In the genomic region with DNA sequence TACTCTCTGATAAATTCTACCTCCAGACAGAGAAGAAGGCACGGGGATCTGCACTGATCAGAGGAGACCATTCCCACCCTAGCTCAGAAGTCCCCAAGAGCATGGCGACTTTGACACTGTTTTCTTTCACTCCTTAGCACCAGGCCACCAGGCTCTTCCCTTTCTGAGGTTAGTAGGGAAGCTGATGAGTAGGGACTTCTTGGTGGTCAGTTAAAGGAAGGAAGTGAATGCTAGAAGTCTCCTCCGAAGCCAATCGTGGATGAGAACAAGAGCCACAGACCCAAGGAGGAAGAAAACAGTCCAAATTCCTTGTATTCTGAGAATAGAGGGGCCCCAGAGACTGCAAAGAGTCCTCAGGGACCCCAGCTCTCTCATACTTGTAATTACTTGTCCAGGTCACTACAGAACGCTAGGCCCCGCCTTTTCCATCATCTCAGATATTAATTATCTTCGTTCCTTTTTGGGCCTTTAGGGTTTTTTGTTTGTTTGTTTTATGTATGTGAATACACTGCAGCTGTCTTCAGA, we compare ENCODE assay signal across 19 mouse cellular contexts. TPM values are rescaled to one million over a fixed set of nuclear protein-coding genes. Genes with fewer than 3 reads are reported as not detected.
DNase-seq lines count a peak whose midpoint lies in the region.
"Had no signal": no experiment of that assay in that cellular context is flagged by ENCODE, and none has a peak within 500 bp of the region (broad histone marks: within the 10 kb centered on the region; RNA-seq: fewer than 3 reads in every experiment).

No protein-coding gene starts in this region.

- H3K27me3 ChIP-seq in heart, embryonic 10.5 days (ENCODE audit: insufficient read depth, poor library complexity, severe bottlenecking) = no peaks in the 10 kb centered on the region
- no peaks in the 10 kb centered on the region for H3K27me3 ChIP-seq in embryonic facial prominence, embryonic 10.5 days (replicated peaks; ENCODE audit: low read depth, poor library complexity, severe bottlenecking)
- H3K27me3 ChIP-seq: CH12.LX; embryonic facial prominence, embryonic 13.5 days; forebrain, embryonic 12.5 days; heart, embryonic 13.5 days; Patski had no signal

- intact Hi-C loops in gastrocnemius, postnatal 36 days (cut with DNase I) = no loop called here

- peaks cover 14% of the 10 kb centered on the region; the same call in 1 of the 2 replicates for H3K4me1 ChIP-seq in heart, embryonic 10.5 days
- H3K4me1 ChIP-seq in embryonic facial prominence, embryonic 10.5 days = peaks cover 10% of the 10 kb centered on the region; the same call in 1 of the 2 replicates

- H3K4me3 ChIP-seq in heart, embryonic 10.5 days = no peak overlapping the region
- H3K4me3 ChIP-seq in macrophage (ENCODE audit: inconsistent target) = no peak overlapping the region
- H3K4me3 ChIP-seq in embryonic facial prominence, embryonic 10.5 days = no peak overlapping the region
- H3K4me3 ChIP-seq: embryonic facial prominence, embryonic 13.5 days; forebrain, embryonic 12.5 days; heart, embryonic 13.5 days; hindbrain, embryonic 10.5 days had no signal

- no peaks in the 10 kb centered on the region for H3K36me3 ChIP-seq in heart, embryonic 10.5 days
- H3K36me3 ChIP-seq in macrophage (ENCODE audit: inconsistent target) = no peaks in the 10 kb centered on the region
- H3K36me3 ChIP-seq in embryonic facial prominence, embryonic 10.5 days (replicated peaks) = no peaks in the 10 kb centered on the region
- H3K36me3 ChIP-seq: embryonic facial prominence, embryonic 13.5 days; forebrain, embryonic 12.5 days; heart, embryonic 13.5 days; hindbrain, embryonic 10.5 days had no signal

- peak; percentile 32 for DNase-seq in gastrocnemius, postnatal 25 days
- no peak for DNase-seq in gastrocnemius, postnatal 36 days
- DNase-seq in heart, adult 9 months (ENCODE audit: low spot score in 2 of 2) = peak; percentile 29 to 39
- DNase-seq in heart, embryonic 10.5 days (ENCODE audit: low spot score) = no peak
- DNase-seq in kidney, postnatal 36 days = no peak
- DNase-seq in embryonic facial prominence, embryonic 10.5 days (ENCODE audit: low spot score) = no peak
- DNase-seq: adrenal gland, postnatal 14 days; cerebellum, adult 18-20 months; cerebellum, adult 9-11 months; cerebellum, postnatal 36 days; kidney, adult 2 months had no signal

- no peaks in the 10 kb centered on the region for H3K79me2 ChIP-seq in macrophage (ENCODE audit: inconsistent target)

- WGBS in heart, embryonic 10.5 days = 81% methylated on average over 7 of the region's 7 CpGs
- 52% methylated on average over 7 of the region's 7 CpGs for WGBS in macrophage (ENCODE audit: missing documents)
- 86% methylated on average over 7 of the region's 7 CpGs for WGBS in embryonic facial prominence, embryonic 10.5 days

- H3K27ac ChIP-seq in heart, embryonic 10.5 days = no peak overlapping the region
- peak overlapping the region; percentile 25; the same call in 1 of the 2 replicates for H3K27ac ChIP-seq in macrophage
- H3K27ac ChIP-seq in embryonic facial prominence, embryonic 10.5 days (replicated peaks) = no peak overlapping the region
- H3K27ac ChIP-seq: embryonic facial prominence, embryonic 13.5 days; forebrain, embryonic 12.5 days; heart, embryonic 13.5 days; hindbrain, embryonic 10.5 days; hindbrain, embryonic 14.5 days had no signal

- no peaks in the 10 kb centered on the region for H3K9me3 ChIP-seq in heart, embryonic 10.5 days
- H3K9me3 ChIP-seq in embryonic facial prominence, embryonic 10.5 days = no peaks in the 10 kb centered on the region
- H3K9me3 ChIP-seq: embryonic facial prominence, embryonic 13.5 days; forebrain, embryonic 12.5 days; heart, embryonic 13.5 days; hindbrain, embryonic 10.5 days had no signal

RNA-seq across cellular contexts. Expression of a gene that starts 46.9 kb away (rescaled TPM):
- total RNA-seq in gastrocnemius, postnatal 25 days (2021) = 10 to 100 TPM in 1 of 2 experiments, 1 to 10 TPM in 1; 6.3 to 12.1 TPM
- 1 to 10 TPM; 7.1 to 7.7 TPM for total RNA-seq in gastrocnemius, postnatal 36 days (2021)
- 105 and 111 TPM in 2 replicates for polyA plus RNA-seq in heart, embryonic 10.5 days (2016; fragmentation: Nextera tagmentation; extraction: Ambion mirVana)
- 100 to 1,000 TPM in 3 of 26 experiments, 10 to 100 TPM in 23; 11.6 to 145 (median 52.8) TPM for total RNA-seq in macrophage (2018; cell fraction: chromatin; rRNA removed)
- total RNA-seq in macrophage (2018; cell fraction: cytosol; rRNA removed) = 1,000 to 10,000 TPM in 1 of 26 experiments, 100 to 1,000 TPM in 25; 383 to 1,003 (median 671) TPM
- 100 to 1,000 TPM in 17 of 26 experiments, 10 to 100 TPM in 9; 39.0 to 310 (median 125) TPM for total RNA-seq in macrophage (2018; cell fraction: nucleus; rRNA removed)
- polyA plus RNA-seq in macrophage (2018) = 620 to 1,090 TPM (median 743 TPM) in 3 replicates
- polyA plus RNA-seq in embryonic facial prominence, embryonic 10.5 days (2016; fragmentation: Nextera tagmentation; extraction: Ambion mirVana) = 32.1 and 39.3 TPM in 2 replicates

Comparison
In these comparisons a context has a peak if more than half of its experiments do, and no peak if none do; other contexts are left out.
1. DNase-seq: peak in gastrocnemius, postnatal 25 days (single experiment) and heart, adult 9 months (2 of 2); none in gastrocnemius, postnatal 36 days (0 of 2), heart, embryonic 10.5 days (single experiment), kidney, postnatal 36 days (0 of 2) and embryonic facial prominence, embryonic 10.5 days (single experiment).